Mouse (Mus musculus) kidney, postnatal 0 days (tissue): ENCODE data around the gene Mast3. TPM values are rescaled to one million over a fixed set of nuclear protein-coding genes. Genes with fewer than 3 reads are reported as not detected.

Experiments used
- ATAC-seq: fragments of 200-750 bp; cut with Nextera tagmentation; replicated peaks from 2 replicates; pipeline ENCODE4 v1.8.0; 2017; ENCODE audit warnings: low read depth, moderate number of reproducible peaks, moderate TSS enrichment, moderate library complexity; ENCODE audit not compliant: low FRiP score
- DNase-seq: peaks from one replicate; pipeline ENCODE4 v3.0.0-alpha.2; 2016; ENCODE audit warnings: low spot score
- H3K27ac ChIP-seq: fragments of 300-500 bp; sonication (generic); 2 replicates; pipeline ENCODE4 v1.5.1; 2014; ENCODE audit warnings: mild to moderate bottlenecking
- H3K27me3 ChIP-seq: fragments of 300-500 bp; sonication (generic); 2 replicates; pipeline ENCODE4 v1.6.1; 2014; ENCODE audit warnings: low read length, mixed read lengths; ENCODE audit not compliant: insufficient read depth
- H3K36me3 ChIP-seq: fragments of 300-500 bp; sonication (generic); 2 replicates; pipeline ENCODE4 v1.6.1; 2014; ENCODE audit warnings: low read length, mixed read lengths; ENCODE audit not compliant: insufficient read depth
- H3K4me1 ChIP-seq: fragments of 300-500 bp; sonication (generic); replicated peaks from 2 replicates; pipeline ENCODE4 v1.6.1; 2014; ENCODE audit warnings: antibody characterized with exemption, low read length, mixed read lengths; ENCODE audit not compliant: insufficient read depth
- H3K4me2 ChIP-seq: fragments of 300-500 bp; sonication (generic); 2 replicates; pipeline ENCODE4 v1.6.1; 2014; ENCODE audit warnings: mild to moderate bottlenecking, low read length, moderate library complexity, mixed read lengths
- H3K4me3 ChIP-seq: fragments of 300-500 bp; sonication (generic); replicated peaks from 2 replicates; pipeline ENCODE4 v1.5.1; 2014; ENCODE audit warnings: low read depth, low read length
- H3K9ac ChIP-seq: fragments of 300-500 bp; sonication (generic); 2 replicates; pipeline ENCODE4 v1.6.1; 2014; ENCODE audit warnings: low read depth, low read length
- H3K9me3 ChIP-seq: fragments of 300-500 bp; sonication (generic); replicated peaks from 2 replicates; pipeline ENCODE4 v1.6.1; 2016; ENCODE audit warnings: low read length, inconsistent platforms, mixed read lengths
- CTCF ChIP-seq: IDR thresholded peaks from 2 replicates; pipeline ENCODE4 v1.5.1; 2016; ENCODE audit warnings: antibody characterized with exemption, low read depth, mild to moderate bottlenecking, moderate library complexity
- WGBS: fragments of 180-500 bp; shearing (Covaris S2); extraction: QIAGEN DNeasy Blood & Tissue Kit; methylation state at CpG from one replicate; pipeline ENCODE4 v1.1.7; 2014; 5-methylcytosine and 5-hydroxymethylcytosine counted together
- polyA plus RNA-seq: library from polyadenylated mRNA; unstranded; fragments of >200 nt; fragmentation: Nextera tagmentation; extraction: Ambion mirVana; gene quantifications from 2 replicates; pipeline ENCODE4 v1.2.1, GENCODE M21; 2015

Gene Mast3
- polyA plus RNA-seq, 1 experiment from 2014 or later: 10.2 TPM

GRCm38 (mm10) chr8:70758308-70758615 lies 46.6 kb downstream of the Mast3 start:
- no peak overlapping the region for H3K4me3 ChIP-seq
- no peak overlapping the region for H3K4me2 ChIP-seq
- 0 out of 2 replicates have a peak, but pooled peaks cover 12% of the 10 kb centered on the region for H3K36me3 ChIP-seq
- WGBS: 82% methylated on average over 7 of the region's 7 CpGs
- no peak overlapping the region for H3K9ac ChIP-seq
- ATAC-seq (no peak), DNase-seq (no peak)
- H3K27me3 ChIP-seq: no peaks in the 10 kb centered on the region
- no peak for TF ChIP-seq CTCF
- no peaks in the 10 kb centered on the region for H3K9me3 ChIP-seq
- no peak overlapping the region for H3K27ac ChIP-seq
- H3K4me1 ChIP-seq: peaks cover 26% of the 10 kb centered on the region

- H3K36me3 ChIP-seq: 0 out of 2 replicates have a peak, but pooled peaks cover 12% of the 10 kb centered on the region
- H3K9ac ChIP-seq: peak overlapping the region; percentile 35; the same call in 1 of the 2 replicates
- H3K9me3 ChIP-seq: no peaks in the 10 kb centered on the region
- H3K27ac ChIP-seq: no peak overlapping the region
- DNase-seq: no peak
- no peak overlapping the region for H3K4me3 ChIP-seq
- H3K4me2 ChIP-seq: no peak overlapping the region
- peaks cover 31% of the 10 kb centered on the region for H3K4me1 ChIP-seq
- 74% methylated on average over 22 of the region's 22 CpGs for WGBS
- peak; percentile 66 for TF ChIP-seq CTCF
- no peak for ATAC-seq
- H3K27me3 ChIP-seq: no peaks in the 10 kb centered on the region
Observed at GRCm38 (mm10) chr8:70757523-70758307, 47.1 kb downstream of the Mast3 start.

- Histone ChIP-seq H3K27me3 (no peaks in the 10 kb centered on the region), H3K9me3 (no peaks in the 10 kb centered on the region), H3K4me2 (no peak overlapping the region), H3K9ac (no peak overlapping the region), H3K4me1 (peaks cover 37% of the 10 kb centered on the region), H3K36me3 (0 out of 2 replicates have a peak, but pooled peaks cover 12% of the 10 kb centered on the region), H3K27ac (no peak overlapping the region), H3K4me3 (no peak overlapping the region)
- TF ChIP-seq CTCF: no peak
- 94% methylated on average over 6 of the region's 6 CpGs for WGBS
- DNase-seq (no peak), ATAC-seq (no peak)
Observed at GRCm38 (mm10) chr8:70756476-70757040, 48.3 kb downstream of the Mast3 start.

- H3K4me2 ChIP-seq: peak overlapping the region; percentile 96
- H3K27ac ChIP-seq: no peak overlapping the region
- H3K4me1 ChIP-seq: peaks cover 37% of the 10 kb centered on the region
- 0 out of 2 replicates have a peak, but pooled peaks cover 12% of the 10 kb centered on the region for H3K36me3 ChIP-seq
- H3K9ac ChIP-seq: peak overlapping the region; percentile 82; the same call in 1 of the 2 replicates
- no peaks in the 10 kb centered on the region for H3K9me3 ChIP-seq
- WGBS: 83% methylated on average over 24 of the region's 24 CpGs
- no peak for ATAC-seq
- TF ChIP-seq CTCF: no peak
- peak overlapping the region; percentile 81 for H3K4me3 ChIP-seq
- no peak for DNase-seq
- H3K27me3 ChIP-seq: no peaks in the 10 kb centered on the region
Observed at GRCm38 (mm10) chr8:70755661-70756475, 49.0 kb downstream of the Mast3 start.

GRCm38 (mm10) chr8:70754871-70755660 lies 49.8 kb downstream of the Mast3 start:
- ATAC-seq (peak; percentile 11), DNase-seq (no peak)
- peak overlapping the region; percentile 96 for H3K4me2 ChIP-seq
- no peaks in the 10 kb centered on the region for H3K27me3 ChIP-seq
- H3K9ac ChIP-seq: peak overlapping the region; percentile 82
- no peaks in the 10 kb centered on the region for H3K9me3 ChIP-seq
- peak overlapping the region; percentile 81 for H3K4me3 ChIP-seq
- peaks cover 34% of the 10 kb centered on the region for H3K4me1 ChIP-seq
- WGBS: 11% methylated on average over 47 of the region's 50 CpGs
- TF ChIP-seq CTCF: no peak
- 0 out of 2 replicates have a peak, but pooled peaks cover 12% of the 10 kb centered on the region for H3K36me3 ChIP-seq
- H3K27ac ChIP-seq: peak overlapping the region; percentile 77
